Mouse (Mus musculus) heart, adult 9 months (tissue): ENCODE measurements at regions not wholly inside any gene's neighbourhood (a gene's known extent, or its start where the extent isn't known, plus 50 kb on each side); places are given as distances from the start of the nearest gene placed in this dataset.
A peak's percentile ranks its signal among the peaks of the same experiment; 100 is the strongest.
"Not testable (repeated sequence)": the region's sequence is repeated elsewhere in the genome, so short reads cannot be mapped to it uniquely, and the experiment has no call there.

Source experiments
- DNase-seq, 2 experiments: peaks; one replicate each; pipeline ENCODE4 v3.0.0; 2022; ENCODE audit warnings: low spot score in 2 of 2

DNA sequence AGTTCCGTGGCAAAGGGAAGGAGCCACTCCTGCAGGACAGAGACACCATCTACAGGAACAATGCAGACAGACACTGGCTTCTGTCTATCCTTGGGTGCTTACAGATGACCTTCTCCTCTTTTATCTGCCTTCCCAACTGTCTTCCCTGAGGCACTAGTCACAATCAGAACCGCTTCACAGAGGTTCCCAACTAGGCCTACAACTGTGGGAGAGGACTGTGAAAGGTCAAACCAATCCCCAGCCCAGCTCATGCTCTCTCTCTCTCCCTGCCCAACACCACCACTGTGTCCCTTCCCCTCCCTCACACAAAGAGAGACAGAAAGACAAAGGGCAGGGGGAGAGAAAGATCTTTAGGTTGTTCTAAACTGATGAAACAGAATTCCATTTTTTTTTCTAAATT is 61.3 kb downstream of the Tmem17 start:
- no peak for DNase-seq

DNA sequence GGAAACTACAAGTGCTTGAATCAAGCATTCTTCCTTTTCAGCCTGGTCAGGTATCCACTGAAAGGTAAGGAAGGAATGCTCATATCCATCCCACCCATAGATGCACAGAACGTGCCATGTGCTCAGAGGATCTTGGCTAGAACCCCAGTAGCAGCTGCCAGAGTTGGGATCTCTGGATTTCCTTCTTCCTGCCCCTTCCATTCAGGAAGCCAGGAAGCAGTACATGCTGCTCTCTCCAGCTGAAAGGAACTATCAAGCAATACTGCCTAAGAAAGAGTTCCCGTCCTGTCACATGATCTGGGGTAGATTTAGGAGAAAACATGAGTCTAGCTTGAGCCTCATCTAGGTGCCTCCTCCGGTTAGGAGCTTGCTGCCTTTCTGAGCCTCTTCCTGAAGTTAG is 61.9 kb downstream of the Tmem17 start:
- no peak for DNase-seq

- no peak for DNase-seq
Measured at GRCm38 (mm10) chr11:22574506-22574905, 62.6 kb downstream of the Tmem17 start.

GRCm38 (mm10) chr11:22584100-22584487 is 72.2 kb downstream of the Tmem17 start:
- DNase-seq = no peak

GRCm38 (mm10) chr11:22584488-22585158 is 72.7 kb downstream of the Tmem17 start:
- DNase-seq = peak; percentile 21 to 52

GRCm38 (mm10) chr11:22587691-22588241 is 75.9 kb downstream of the Tmem17 start:
- DNase-seq = peak; percentile 73

DNA sequence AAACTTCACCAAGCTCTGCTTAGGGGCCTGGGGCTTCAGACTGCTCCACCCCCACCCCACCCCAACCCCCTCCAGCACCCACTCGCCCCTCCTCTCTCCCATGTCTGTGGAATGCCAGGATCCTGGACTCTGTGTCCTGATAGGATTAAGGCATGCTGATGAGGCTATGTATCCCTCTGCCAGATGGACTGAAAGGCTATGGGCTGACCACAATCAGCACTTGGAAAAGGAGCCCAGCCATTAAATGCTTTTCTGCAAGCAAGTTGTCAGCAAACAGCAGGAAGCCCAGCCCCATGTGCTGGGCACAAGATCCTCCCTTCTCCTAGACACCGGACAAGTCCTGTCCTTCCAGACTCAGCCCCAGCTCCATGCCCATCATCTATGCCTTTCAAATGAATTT is 76.7 kb downstream of the Tmem17 start:
- peak in 1 of 2 experiments; percentile 40 for DNase-seq

- no peak for DNase-seq
Measured at GRCm38 (mm10) chr11:22589901-22590300, 78.0 kb downstream of the Tmem17 start.

DNA sequence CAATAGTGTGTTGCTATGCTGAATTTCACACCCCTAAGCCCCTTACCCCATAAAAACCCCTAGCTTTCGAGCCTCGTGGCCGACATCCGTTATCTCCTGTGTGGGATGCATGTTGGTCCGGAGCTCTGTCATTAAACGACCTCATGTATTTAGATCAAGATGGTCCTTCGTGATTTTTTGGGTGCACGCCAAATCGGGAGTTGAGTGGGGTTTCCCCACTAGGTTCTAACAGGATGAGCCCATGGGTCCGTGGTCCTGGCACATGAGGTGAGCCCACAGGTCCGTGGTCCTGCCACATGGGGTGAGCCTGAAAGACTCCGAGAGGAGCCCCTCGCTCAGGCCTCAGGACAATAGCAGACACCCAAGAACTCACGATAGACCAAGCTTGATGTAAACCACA is 79.2 kb downstream of the Tmem17 start:
- not testable (repeated sequence) for DNase-seq

- no peak for DNase-seq
Measured at GRCm38 (mm10) chr11:22592706-22593105, 80.8 kb downstream of the Tmem17 start.

DNA sequence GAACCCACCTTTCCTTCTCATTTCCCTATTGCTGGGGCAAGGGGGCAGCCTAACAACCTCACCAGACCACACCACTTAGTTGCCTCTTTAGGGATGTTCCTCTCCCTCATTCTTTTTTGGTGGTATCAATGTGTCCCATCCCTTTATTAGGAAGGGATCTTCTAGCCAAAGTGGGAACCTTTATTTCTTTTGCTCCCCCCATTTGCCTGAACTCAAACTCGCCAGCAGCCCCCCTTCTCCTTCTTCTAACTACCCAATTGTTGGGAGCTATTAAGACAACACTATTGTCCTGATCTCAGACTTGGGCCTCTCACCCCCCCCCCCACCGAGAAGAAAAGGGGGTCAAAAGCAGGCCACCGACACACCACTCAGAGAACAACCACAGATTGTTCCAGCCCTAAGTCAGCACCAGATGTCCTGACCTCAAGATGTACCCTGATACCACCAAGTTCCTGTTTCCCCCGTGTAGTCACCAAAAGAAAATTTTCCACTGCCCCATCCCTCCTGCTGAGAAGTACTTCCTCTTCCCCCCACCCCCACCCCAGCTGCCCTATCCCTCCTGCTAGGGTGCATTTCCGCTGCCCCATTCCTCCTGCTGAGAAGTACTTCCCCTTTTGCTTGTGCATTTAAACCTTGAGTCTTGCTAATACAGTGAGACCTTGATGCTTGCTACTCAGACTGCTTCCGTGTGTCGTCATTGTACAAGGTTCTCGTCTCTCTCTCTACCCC is 84.4 kb downstream of the Tmem17 start:
- no peak for DNase-seq

DNA sequence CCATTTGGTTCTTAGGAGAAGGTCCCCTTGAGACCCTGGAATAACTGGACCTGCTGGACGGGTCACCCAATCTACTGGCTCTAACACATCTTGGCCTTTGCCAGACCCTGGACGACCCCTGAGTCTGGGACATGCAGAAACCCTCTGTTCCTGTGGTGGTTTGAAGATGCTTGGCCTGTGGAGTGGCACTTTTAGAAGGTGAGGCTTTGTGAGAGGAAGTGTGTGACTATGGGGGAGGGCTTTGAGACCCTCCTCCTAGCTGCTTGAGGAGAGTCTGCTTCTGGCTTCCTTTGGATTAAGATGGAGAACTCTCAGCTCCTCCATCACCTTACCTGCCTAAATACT is 84.9 kb downstream of the Tmem17 start:
- no peak for DNase-seq

DNA sequence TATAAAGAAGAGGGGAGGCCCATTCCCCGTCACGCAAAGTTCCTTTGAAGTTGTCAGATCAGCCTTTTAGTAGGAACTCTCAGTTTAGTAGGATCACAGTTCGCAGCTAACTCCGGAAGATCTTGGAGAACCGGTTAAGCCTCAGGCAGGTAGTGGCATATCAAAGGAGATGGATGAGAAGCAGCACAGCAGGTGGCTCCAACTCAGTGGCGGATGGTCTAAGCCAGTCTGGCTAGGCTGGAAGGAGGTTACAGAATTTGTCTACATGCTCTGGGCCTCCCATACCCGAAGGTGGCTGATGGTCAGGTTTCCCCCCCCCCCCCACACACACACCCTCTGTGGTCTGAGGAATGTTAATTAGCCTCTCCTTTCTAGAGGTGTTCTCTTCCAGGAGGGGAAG is 88.5 kb downstream of the Tmem17 start:
- no peak for DNase-seq

DNA sequence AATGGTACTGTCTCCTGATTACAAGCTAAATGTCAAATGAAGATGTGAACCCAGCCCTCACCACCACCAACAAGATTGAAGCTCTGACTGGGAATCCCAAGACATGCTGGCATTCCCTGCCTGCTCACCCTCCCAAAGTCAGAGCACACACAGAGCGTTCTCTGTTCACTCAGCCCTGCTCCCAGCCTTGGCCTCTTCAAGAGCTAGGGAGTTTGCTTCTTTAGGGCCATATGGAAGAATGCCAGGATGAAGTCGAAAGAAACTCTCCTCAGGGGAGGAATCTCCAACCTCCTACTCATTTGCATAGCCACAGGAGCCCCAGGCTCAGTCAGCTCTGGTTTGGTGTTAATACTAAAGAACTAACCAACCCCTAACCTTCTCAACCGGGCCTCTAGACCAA is 90.1 kb downstream of the Tmem17 start:
- no peak for DNase-seq

GRCm38 (mm10) chr11:22602610-22603009 is 90.7 kb downstream of the Tmem17 start:
- DNase-seq = no peak

DNA sequence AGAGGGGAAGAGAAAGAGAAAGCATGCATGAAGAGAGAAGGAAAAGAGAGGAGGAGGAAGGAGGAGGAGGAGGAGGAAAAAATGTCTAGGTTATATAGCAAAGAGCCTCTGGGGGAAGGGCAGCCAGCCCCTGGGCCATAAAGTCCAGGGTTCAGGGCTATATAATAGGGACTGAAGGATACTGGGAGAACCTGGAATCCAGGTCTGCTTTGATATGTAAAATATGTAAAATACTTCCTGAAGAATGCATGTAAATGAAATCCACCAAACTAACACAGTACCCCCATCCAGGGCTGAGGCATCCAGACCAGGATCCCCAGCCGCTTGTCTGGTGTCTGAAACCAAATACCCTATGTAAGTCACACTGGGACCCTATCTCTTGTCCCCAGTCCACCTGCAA is 91.5 kb downstream of the Tmem17 start:
- DNase-seq = no peak

- no peak for DNase-seq
Measured at GRCm38 (mm10) chr11:22606380-22606779, 94.5 kb downstream of the Tmem17 start.

DNA sequence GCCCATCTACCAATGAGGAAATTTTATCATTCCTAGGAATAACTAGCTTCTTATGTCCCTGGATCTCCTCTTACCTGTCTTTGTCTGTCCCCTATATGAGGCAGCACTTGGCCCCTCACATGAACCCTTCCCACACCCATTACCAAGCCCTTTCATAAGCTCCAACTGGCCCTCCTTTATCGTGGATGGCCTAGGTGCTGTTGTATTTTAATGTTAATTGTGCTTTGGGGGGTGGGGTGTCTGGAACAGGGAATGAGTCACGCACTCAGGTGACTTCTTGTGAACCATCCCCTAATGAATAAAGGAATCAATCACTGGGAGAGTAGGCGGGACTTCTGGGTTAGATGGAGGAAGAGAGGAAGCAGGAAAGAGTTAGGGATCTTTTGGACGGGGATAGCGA is 95.8 kb downstream of the Tmem17 start:
- DNase-seq = no peak

DNA sequence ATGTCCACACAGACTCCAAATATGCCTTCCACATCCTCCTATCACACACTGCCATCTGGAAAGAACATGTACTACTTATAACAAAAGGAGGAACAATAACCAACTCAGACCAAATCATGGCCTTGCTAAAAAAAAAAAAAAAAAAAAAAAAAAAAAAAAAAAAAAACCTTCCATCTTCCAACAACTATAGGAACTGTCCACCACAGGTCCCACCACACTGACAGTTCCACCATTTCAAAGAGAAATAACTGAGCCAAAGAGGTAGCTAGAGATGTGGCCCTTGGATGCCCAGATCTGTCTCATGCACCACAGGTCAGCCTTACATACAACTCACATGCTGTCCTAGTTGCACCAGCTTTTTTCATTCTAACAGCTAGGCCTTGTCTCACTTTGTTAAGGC is 97.1 kb downstream of the Tmem17 start:
- no peak for DNase-seq

DNA sequence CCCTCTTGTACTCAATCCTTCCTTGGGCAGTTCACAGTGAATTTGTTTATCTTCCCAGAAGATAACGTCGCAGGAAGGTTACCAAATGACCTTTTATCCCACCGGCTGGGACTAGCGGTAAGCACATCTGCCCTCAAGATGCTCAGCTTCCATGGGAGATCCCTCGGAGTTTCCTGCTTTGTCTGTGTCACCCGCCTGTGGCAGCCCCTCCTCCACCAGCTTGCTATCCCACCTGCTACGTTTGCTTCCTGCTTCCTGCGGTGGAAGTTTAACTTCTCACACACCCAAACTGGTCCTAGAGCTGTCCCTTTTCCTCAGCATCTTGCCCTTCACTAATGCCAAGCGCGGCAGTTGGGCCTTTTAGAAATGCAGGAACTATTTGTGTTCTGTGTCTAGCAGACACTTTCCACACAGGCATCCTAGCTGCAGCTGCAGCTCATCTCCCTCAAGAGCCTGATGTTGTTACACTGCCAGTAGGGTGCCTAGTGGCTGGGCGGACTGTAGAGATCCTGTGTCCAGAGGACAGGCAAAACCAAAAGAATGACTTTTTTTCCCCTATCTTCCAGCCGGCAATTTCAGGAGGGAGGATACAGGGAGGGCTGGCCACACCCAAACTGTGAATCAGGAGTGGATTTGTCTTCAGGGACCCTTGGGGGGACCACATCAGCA is 98.7 kb downstream of the Tmem17 start:
- no peak for DNase-seq

DNA sequence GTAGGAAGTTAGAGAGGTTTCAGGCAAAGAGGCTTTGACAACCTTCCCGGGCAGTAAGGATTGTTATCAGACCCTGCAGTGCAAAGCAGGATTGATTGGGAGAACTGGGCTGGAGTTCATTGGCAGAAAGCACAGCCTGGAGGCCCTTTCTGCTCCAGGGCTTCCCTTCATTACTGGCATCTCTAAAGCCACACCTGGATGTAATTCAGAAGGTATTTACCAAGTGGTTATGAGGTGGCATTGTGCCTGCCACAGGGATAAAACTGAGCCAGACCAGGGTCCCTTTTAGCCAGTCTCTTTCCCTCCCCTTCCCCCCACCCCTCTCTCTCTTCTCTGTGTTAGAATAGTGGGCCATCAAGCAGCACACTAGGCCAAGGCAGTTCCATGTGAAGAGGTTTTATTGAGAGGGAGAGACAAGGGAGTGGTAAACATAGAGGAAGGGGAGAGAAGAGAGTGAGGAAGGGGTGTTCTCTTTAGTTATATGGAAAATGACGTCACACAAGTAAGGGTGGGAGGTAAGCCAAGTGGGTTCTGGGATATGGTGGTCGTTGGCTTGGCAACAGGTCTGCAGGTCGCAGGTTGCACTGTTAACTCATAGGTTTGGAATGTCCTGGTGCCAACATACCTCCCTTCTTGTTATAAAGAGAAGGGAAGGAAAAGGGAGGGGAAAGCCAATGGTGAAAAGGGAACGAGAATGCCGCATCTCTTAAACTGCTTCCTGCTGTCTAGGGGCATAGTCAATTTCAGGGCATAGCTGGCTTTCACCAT is 99.4 kb downstream of the Tmem17 start:
- no peak for DNase-seq

DNA sequence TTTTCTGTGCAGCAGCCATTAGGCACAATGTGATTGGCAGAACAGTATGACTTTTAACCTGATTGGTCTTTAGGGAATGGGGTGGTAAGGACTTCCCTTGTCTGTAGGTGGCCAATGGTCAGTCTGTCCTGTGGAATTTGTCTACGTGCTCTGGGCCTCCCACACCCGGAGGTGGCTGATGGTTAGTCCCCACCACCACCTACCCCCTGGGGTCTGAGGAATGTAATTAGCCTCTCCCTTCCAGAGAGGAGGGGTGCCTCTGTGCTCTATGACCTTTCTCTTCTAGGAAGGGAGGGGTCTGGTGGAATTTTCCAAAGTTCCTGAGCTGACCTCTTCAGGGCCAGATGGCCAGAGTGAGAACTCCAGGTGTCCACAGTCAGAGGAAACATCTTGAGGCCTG is 101.6 kb downstream of the Tmem17 start:
- no peak for DNase-seq
